Mouse (Mus musculus): ENCODE measurements around the gene Nop14. TPM values are rescaled to one million over a fixed set of nuclear protein-coding genes. Genes with fewer than 3 reads are reported as not detected.
A peak's percentile ranks its signal among the peaks of the same experiment; 100 is the strongest.

The Nop14 gene
- total and polyA plus RNA-seq, 3 experiments = 39.5 to 56.8 (median 48.1) TPM

- no peak for ATAC-seq (ENCODE audit: extremely low read depth, insufficient number of reproducible peaks, low FRiP score, poor library complexity, severe bottlenecking)
- peaks cover 7% of the 10 kb centered on the region for H3K36me3 ChIP-seq (replicated peaks)
- no peak for DNase-seq (ENCODE audit: low spot score)
- no peaks in the 10 kb centered on the region for H3K9me3 ChIP-seq (replicated peaks)
- TF ChIP-seq CTCF (IDR thresholded peaks at IDR 0.05; ENCODE audit: low read depth, low read length) (peak; percentile 49; the same call in 1 of the 2 replicates), POLR2AphosphoS5 (IDR thresholded peaks at IDR 0.05; ENCODE audit: insufficient replicate concordance, low read depth, low read length) (no peak)
- no peak overlapping the region for H3K4me3 ChIP-seq (ENCODE audit: low read depth, low read length)
- no peaks in the 10 kb centered on the region for H3K27me3 ChIP-seq (ENCODE audit: insufficient read depth, low read length)
- no peaks in the 10 kb centered on the region for H3K4me1 ChIP-seq (ENCODE audit: insufficient read depth, low read depth, low read length)
Measured at GRCm38 (mm10) chr5:34669493-34669892, 9.5 kb upstream of the Nop14 start.

DNA sequence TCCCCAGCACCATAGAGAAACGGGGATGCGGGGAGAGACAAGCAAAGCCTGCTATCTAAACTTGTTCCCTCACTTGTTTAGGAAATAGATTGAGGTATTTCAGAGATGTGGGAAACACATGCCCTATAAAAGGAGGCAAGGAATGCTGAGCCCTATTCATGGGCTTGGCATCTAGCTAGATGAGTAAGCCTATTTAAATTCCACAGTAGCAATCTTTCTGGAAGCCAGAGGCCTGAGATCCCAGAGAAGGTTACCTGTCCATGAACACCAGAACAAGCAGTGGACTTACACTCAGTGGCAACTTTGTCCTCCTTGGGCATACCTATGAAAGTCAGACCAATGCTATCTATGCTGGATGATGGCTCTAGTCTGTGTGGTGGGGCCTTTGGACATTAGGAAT, 3.3 kb upstream of the Nop14 start:
- Histone ChIP-seq H3K27me3 (ENCODE audit: insufficient read depth, low read length) (no peaks in the 10 kb centered on the region), H3K36me3 (replicated peaks) (peaks cover 5% of the 10 kb centered on the region), H3K4me3 (ENCODE audit: low read depth, low read length) (no peak overlapping the region), H3K9me3 (replicated peaks) (no peaks in the 10 kb centered on the region), H3K4me1 (ENCODE audit: insufficient read depth, low read depth, low read length) (peaks cover 17% of the 10 kb centered on the region)
- ATAC-seq (ENCODE audit: extremely low read depth, insufficient number of reproducible peaks, low FRiP score, poor library complexity, severe bottlenecking) (no peak), DNase-seq (ENCODE audit: low spot score) (no peak)
- TF ChIP-seq CTCF (IDR thresholded peaks at IDR 0.05; ENCODE audit: low read depth, low read length) (no peak), GATA2 (IDR thresholded peaks at IDR 0.05; ENCODE audit: borderline replicate concordance, low read depth, low read length) (no peak), TAL1 (conservative IDR thresholded peaks at IDR 0.05; ENCODE audit: low read depth, low read length) (no peak), POLR2AphosphoS5 (IDR thresholded peaks at IDR 0.05; ENCODE audit: insufficient replicate concordance, low read depth, low read length) (no peak), GATA1 (IDR thresholded peaks at IDR 0.05; ENCODE audit: borderline replicate concordance, low read length) (no peak)

DNA sequence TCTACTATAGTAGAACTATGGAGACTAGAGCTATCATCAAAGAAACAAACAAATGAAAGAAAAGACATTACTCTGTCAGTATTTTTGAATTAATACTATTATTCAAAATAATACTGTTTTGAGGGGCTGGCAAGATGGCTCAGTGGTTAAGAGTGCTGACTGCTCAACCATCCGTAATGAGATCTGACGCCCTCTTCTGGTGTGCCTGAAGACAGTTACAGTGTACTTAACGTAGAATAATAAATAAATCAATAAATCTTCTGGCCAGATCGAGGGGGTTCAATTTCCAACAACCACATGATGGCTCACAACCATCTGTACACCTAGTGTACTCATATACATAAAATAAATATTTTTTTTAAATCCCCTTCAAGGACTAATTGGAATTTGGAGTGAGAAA, 2.0 kb upstream of the Nop14 start:
- TF ChIP-seq GATA1 (IDR thresholded peaks at IDR 0.05; ENCODE audit: borderline replicate concordance, low read length) = no peak
- no peak for TF ChIP-seq POLR2AphosphoS5 (IDR thresholded peaks at IDR 0.05; ENCODE audit: insufficient replicate concordance, low read depth, low read length)
- no peak for TF ChIP-seq GATA2 (IDR thresholded peaks at IDR 0.05; ENCODE audit: borderline replicate concordance, low read depth, low read length)
- no peak for TF ChIP-seq TAL1 (conservative IDR thresholded peaks at IDR 0.05; ENCODE audit: low read depth, low read length)
- TF ChIP-seq CTCF (IDR thresholded peaks at IDR 0.05; ENCODE audit: low read depth, low read length) = no peak
- H3K27me3 ChIP-seq (ENCODE audit: insufficient read depth, low read length) = no peaks in the 10 kb centered on the region
- no peak for DNase-seq (ENCODE audit: low spot score)
- no peaks in the 10 kb centered on the region for H3K9me3 ChIP-seq (replicated peaks)
- H3K4me1 ChIP-seq (ENCODE audit: insufficient read depth, low read depth, low read length) = peaks cover 27% of the 10 kb centered on the region
- no peak overlapping the region for H3K4me3 ChIP-seq (ENCODE audit: low read depth, low read length)
- ATAC-seq (ENCODE audit: extremely low read depth, insufficient number of reproducible peaks, low FRiP score, poor library complexity, severe bottlenecking) = no peak
- peaks cover 15% of the 10 kb centered on the region for H3K36me3 ChIP-seq (replicated peaks)

GRCm38 (mm10) chr5:34660591-34661130, 713 bp upstream of the Nop14 start:
- DNase-seq (ENCODE audit: low spot score) = no peak
- Histone ChIP-seq H3K27me3 (ENCODE audit: insufficient read depth, low read length) (no peaks in the 10 kb centered on the region), H3K36me3 (replicated peaks) (peaks cover 26% of the 10 kb centered on the region), H3K4me3 (ENCODE audit: low read depth, low read length) (peak overlapping the region; percentile 81), H3K9me3 (replicated peaks) (no peaks in the 10 kb centered on the region), H3K4me1 (ENCODE audit: insufficient read depth, low read depth, low read length) (peaks cover 27% of the 10 kb centered on the region)
- TF ChIP-seq GATA2 (IDR thresholded peaks at IDR 0.05; ENCODE audit: borderline replicate concordance, low read depth, low read length) = no peak
- TF ChIP-seq TAL1 (conservative IDR thresholded peaks at IDR 0.05; ENCODE audit: low read depth, low read length) = no peak
- no peak for TF ChIP-seq POLR2AphosphoS5 (IDR thresholded peaks at IDR 0.05; ENCODE audit: insufficient replicate concordance, low read depth, low read length)
- no peak for TF ChIP-seq GATA1 (IDR thresholded peaks at IDR 0.05; ENCODE audit: borderline replicate concordance, low read length)
- no peak; the same call in 1 of the 2 replicates for TF ChIP-seq CTCF (IDR thresholded peaks at IDR 0.05; ENCODE audit: low read depth, low read length)
- no peak for ATAC-seq (ENCODE audit: extremely low read depth, insufficient number of reproducible peaks, low FRiP score, poor library complexity, severe bottlenecking)

GRCm38 (mm10) chr5:34657556-34657955, 2.4 kb downstream of the Nop14 start:
- Histone ChIP-seq H3K36me3 (replicated peaks) (peaks cover 53% of the 10 kb centered on the region), H3K9me3 (replicated peaks) (no peaks in the 10 kb centered on the region), H3K4me3 (ENCODE audit: low read depth, low read length) (no peak overlapping the region), H3K27me3 (ENCODE audit: insufficient read depth, low read length) (no peaks in the 10 kb centered on the region), H3K4me1 (ENCODE audit: insufficient read depth, low read depth, low read length) (peaks cover 30% of the 10 kb centered on the region)
- TF ChIP-seq TAL1 (conservative IDR thresholded peaks at IDR 0.05; ENCODE audit: low read depth, low read length) = no peak
- no peak for TF ChIP-seq GATA1 (IDR thresholded peaks at IDR 0.05; ENCODE audit: borderline replicate concordance, low read length)
- TF ChIP-seq CTCF (IDR thresholded peaks at IDR 0.05; ENCODE audit: low read depth, low read length) = no peak
- no peak for TF ChIP-seq POLR2AphosphoS5 (IDR thresholded peaks at IDR 0.05; ENCODE audit: insufficient replicate concordance, low read depth, low read length)
- no peak for TF ChIP-seq GATA2 (IDR thresholded peaks at IDR 0.05; ENCODE audit: borderline replicate concordance, low read depth, low read length)
- DNase-seq (ENCODE audit: low spot score) (no peak), ATAC-seq (ENCODE audit: extremely low read depth, insufficient number of reproducible peaks, low FRiP score, poor library complexity, severe bottlenecking) (no peak)

GRCm38 (mm10) chr5:34654881-34655280, 5.1 kb downstream of the Nop14 start:
- Histone ChIP-seq H3K9me3 (replicated peaks) (no peaks in the 10 kb centered on the region), H3K4me3 (ENCODE audit: low read depth, low read length) (no peak overlapping the region), H3K4me1 (ENCODE audit: insufficient read depth, low read depth, low read length) (peaks cover 27% of the 10 kb centered on the region), H3K36me3 (replicated peaks) (peaks cover 79% of the 10 kb centered on the region), H3K27me3 (ENCODE audit: insufficient read depth, low read length) (no peaks in the 10 kb centered on the region)
- no peak for TF ChIP-seq POLR2AphosphoS5 (IDR thresholded peaks at IDR 0.05; ENCODE audit: insufficient replicate concordance, low read depth, low read length)
- ATAC-seq (ENCODE audit: extremely low read depth, insufficient number of reproducible peaks, low FRiP score, poor library complexity, severe bottlenecking) (no peak), DNase-seq (ENCODE audit: low spot score) (no peak)

- Histone ChIP-seq H3K27me3 (ENCODE audit: insufficient read depth, low read length) (no peaks in the 10 kb centered on the region), H3K4me3 (ENCODE audit: low read depth, low read length) (no peak overlapping the region), H3K36me3 (replicated peaks) (peaks cover 95% of the 10 kb centered on the region), H3K9me3 (replicated peaks) (no peaks in the 10 kb centered on the region), H3K4me1 (ENCODE audit: insufficient read depth, low read depth, low read length) (peaks cover 16% of the 10 kb centered on the region)
- ATAC-seq (ENCODE audit: extremely low read depth, insufficient number of reproducible peaks, low FRiP score, poor library complexity, severe bottlenecking) (no peak), DNase-seq (ENCODE audit: low spot score) (no peak)
- TF ChIP-seq POLR2AphosphoS5 (IDR thresholded peaks at IDR 0.05; ENCODE audit: insufficient replicate concordance, low read depth, low read length) = no peak
- TF ChIP-seq GATA1 (IDR thresholded peaks at IDR 0.05; ENCODE audit: borderline replicate concordance, low read length) = no peak
- TF ChIP-seq TAL1 (conservative IDR thresholded peaks at IDR 0.05; ENCODE audit: low read depth, low read length) = no peak
- no peak for TF ChIP-seq CTCF (IDR thresholded peaks at IDR 0.05; ENCODE audit: low read depth, low read length)
- TF ChIP-seq GATA2 (IDR thresholded peaks at IDR 0.05; ENCODE audit: borderline replicate concordance, low read depth, low read length) = no peak
Measured at GRCm38 (mm10) chr5:34652961-34653360, 7.0 kb downstream of the Nop14 start.
